Mouse (Mus musculus): ENCODE data around the gene Fmn2.
A peak's percentile ranks its signal among the peaks of the same experiment; 100 is the strongest.

Gene Fmn2

GRCm38 (mm10) chr1:174501661-174502030 lies at the start of gene Fmn2:
Fmn2 (plus strand) TSS chr1:174501825.
- peak; percentile 51 to 73 for DNase-seq

- no peak for DNase-seq
These were observed 46.5 kb upstream of the Fmn2 start for GRCm38 (mm10) chr1:174455100-174455499.

- DNase-seq, result no peak
These were observed 36.2 kb upstream of the Fmn2 start for GRCm38 (mm10) chr1:174465385-174465784.

GRCm38 (mm10) chr1:174466240-174466639 lies 35.4 kb upstream of the Fmn2 start:
- DNase-seq, result no peak

GRCm38 (mm10) chr1:174469736-174470135 lies 31.9 kb upstream of the Fmn2 start:
- DNase-seq, result peak in 1 of 2 experiments; percentile 8

- no peak for DNase-seq
These were observed 19.1 kb upstream of the Fmn2 start for GRCm38 (mm10) chr1:174482567-174482966.

- DNase-seq, result no peak
These were observed 1.6 kb upstream of the Fmn2 start for GRCm38 (mm10) chr1:174500064-174500463.

- no peak for DNase-seq
These were observed 614 bp upstream of the Fmn2 start for GRCm38 (mm10) chr1:174501011-174501410.

GRCm38 (mm10) chr1:174502031-174502845 lies 613 bp downstream of the Fmn2 start:
- peak; percentile 5 to 20 for DNase-seq

- peak in 1 of 2 experiments; percentile 24 for DNase-seq
These were observed 1.5 kb downstream of the Fmn2 start for GRCm38 (mm10) chr1:174502846-174503745.

GRCm38 (mm10) chr1:174508571-174509110 lies 7.0 kb downstream of the Fmn2 start:
- DNase-seq, result no peak

- DNase-seq, result no peak
These were observed 11.8 kb downstream of the Fmn2 start for GRCm38 (mm10) chr1:174513419-174513818.

- DNase-seq, result no peak
These were observed 20.5 kb downstream of the Fmn2 start for GRCm38 (mm10) chr1:174521976-174522770.

- no peak for DNase-seq
These were observed 21.3 kb downstream of the Fmn2 start for GRCm38 (mm10) chr1:174522809-174523511.

GRCm38 (mm10) chr1:174523512-174523828 lies 21.8 kb downstream of the Fmn2 start:
- DNase-seq, result no peak

- DNase-seq, result no peak
These were observed 35.3 kb downstream of the Fmn2 start for GRCm38 (mm10) chr1:174536742-174537453.

GRCm38 (mm10) chr1:174537491-174537890 lies 35.9 kb downstream of the Fmn2 start:
- DNase-seq, result no peak

GRCm38 (mm10) chr1:174548291-174548690 lies 46.7 kb downstream of the Fmn2 start:
- DNase-seq, result no peak

GRCm38 (mm10) chr1:174553272-174554007 lies 51.8 kb downstream of the Fmn2 start:
- peak in 1 of 2 experiments; percentile 25 for DNase-seq

- DNase-seq, result no peak
These were observed 53.8 kb downstream of the Fmn2 start for GRCm38 (mm10) chr1:174555412-174555811.

- no peak for DNase-seq
These were observed 55.6 kb downstream of the Fmn2 start for GRCm38 (mm10) chr1:174557211-174557610.

Measured in lung, postnatal 4 days (tissue).